Mouse (Mus musculus): ENCODE measurements around the gene Igfn1.

DNA sequence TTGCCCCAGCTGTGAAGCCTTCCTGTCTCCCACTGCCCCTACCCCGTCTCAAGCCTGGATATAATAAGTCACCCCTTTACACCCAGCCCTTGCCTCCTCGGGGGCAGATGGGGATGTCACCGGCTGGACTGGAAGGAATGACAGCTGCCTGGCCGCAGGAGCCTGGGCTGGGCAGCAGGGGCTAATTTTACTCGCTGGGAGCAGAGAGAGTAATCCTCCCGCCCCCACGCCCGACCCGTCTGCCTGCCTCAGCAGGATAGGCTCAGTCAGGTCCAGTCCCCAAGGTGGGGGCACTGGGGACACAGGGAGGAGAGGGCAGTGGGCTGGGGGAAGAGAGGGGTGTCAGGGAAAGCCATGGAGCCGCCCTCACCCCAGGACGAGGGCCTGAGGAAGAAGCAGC lies 46.4 kb upstream of the Igfn1 start, which contains the start of gene Cacna1s:
- no peak for TF ChIP-seq POLR2A (IDR thresholded peaks at IDR 0.05; ENCODE audit: low read depth, low read length)
- TF ChIP-seq CTCF (conservative IDR thresholded peaks at IDR 0.05; ENCODE audit: insufficient read depth, insufficient read length, low read depth, low read length), result no peak

Measured in kidney, adult 2 months (tissue).